Mouse (Mus musculus) inflammation-experienced regulatory T-cells, adult 6 months (primary cell): ENCODE measurements around the gene Ace2. TPM values are rescaled to one million over a fixed set of nuclear protein-coding genes. Genes with fewer than 3 reads are reported as not detected.

ENCODE experiments used
- ATAC-seq: one replicate; pipeline ENCODE4 v1.8.0; 2017
- polyA plus RNA-seq, 3 experiments: library from polyadenylated mRNA; unstranded; fragments of 100-300 nt; shearing (Covaris generic); gene quantifications; one replicate each; pipeline ENCODE4 v1.2.1; 2017

Gene Ace2
- polyA plus RNA-seq, 3 experiments from 2014 or later: not detected

- ATAC-seq: peak; percentile 69
Measured at GRCm38 (mm10) chrX:164179746-164180145, 40.6 kb downstream of the Ace2 start.

GRCm38 (mm10) chrX:164183844-164184243, 44.7 kb downstream of the Ace2 start:
- no peak for ATAC-seq

- ATAC-seq: no peak
Measured at GRCm38 (mm10) chrX:164189880-164190279, 50.7 kb downstream of the Ace2 start.

GRCm38 (mm10) chrX:164197679-164198078, 58.5 kb downstream of the Ace2 start:
- ATAC-seq: no peak

GRCm38 (mm10) chrX:164200547-164200946, 61.4 kb downstream of the Ace2 start:
- ATAC-seq: no peak

GRCm38 (mm10) chrX:164221989-164222388, 82.9 kb downstream of the Ace2 start:
- ATAC-seq: peak; percentile 50

- no peak for ATAC-seq
Measured at GRCm38 (mm10) chrX:164233380-164233779, 94.2 kb downstream of the Ace2 start.

Other genes starting within 250 kb of the Ace2 start
- 10 to 100 TPM; 19.5 to 54.7 (median 22.6) TPM for gene Ap1s2, start 230.3 kb upstream of the Ace2 start, polyA plus RNA-seq
- 10 to 100 TPM; 39.9 to 51.4 (median 47.4) TPM for gene Zrsr2, start 180.7 kb upstream of the Ace2 start, polyA plus RNA-seq
- gene Car5b, start 111.3 kb upstream of the Ace2 start, polyA plus RNA-seq: 10 to 100 TPM in 1 of 3 experiments, 1 to 10 TPM in 2; 3.0 to 15.3 (median 3.4) TPM
- 1 to 10 TPM; 1.2 to 4.2 (median 1.6) TPM for gene Siah1b, start 62.8 kb upstream of the Ace2 start, polyA plus RNA-seq
- gene Cltrn, start 50.5 kb upstream of the Ace2 start, polyA plus RNA-seq: not detected
- not detected for gene Bmx, start 118.9 kb downstream of the Ace2 start, polyA plus RNA-seq
- not detected for gene Pir, start 130.0 kb downstream of the Ace2 start, polyA plus RNA-seq
- not detected for gene Vegfd, start 234.0 kb downstream of the Ace2 start, polyA plus RNA-seq